Mouse (Mus musculus): ENCODE measurements at regions not wholly inside any gene's neighbourhood (a gene's known extent, or its start where the extent isn't known, plus 50 kb on each side); places are given as distances from the start of the nearest gene placed in this dataset.
A peak's percentile ranks its signal among the peaks of the same experiment; 100 is the strongest.

GRCm38 (mm10) chr4:142956832-142957429 lies 255.9 kb downstream of the Prdm2 start:
- DNase-seq: no peak

GRCm38 (mm10) chr4:142956376-142956775 lies 256.4 kb downstream of the Prdm2 start:
- no peak for DNase-seq

- DNase-seq: no peak
These were observed 259.1 kb downstream of the Prdm2 start for GRCm38 (mm10) chr4:142953724-142954123.

- no peak for DNase-seq
These were observed 259.9 kb downstream of the Prdm2 start for GRCm38 (mm10) chr4:142952879-142953278.

- DNase-seq: no peak
These were observed 265.1 kb downstream of the Prdm2 start for GRCm38 (mm10) chr4:142947673-142948072.

- no peak for DNase-seq
These were observed 279.2 kb downstream of the Prdm2 start for GRCm38 (mm10) chr4:142933627-142934026.

GRCm38 (mm10) chr4:142929245-142929644 lies 283.6 kb downstream of the Prdm2 start:
- DNase-seq: no peak

- DNase-seq: no peak
These were observed 285.3 kb downstream of the Prdm2 start for GRCm38 (mm10) chr4:142927328-142928108.

GRCm38 (mm10) chr4:142925111-142925510 lies 287.7 kb downstream of the Prdm2 start:
- DNase-seq: peak; percentile 46 to 54

GRCm38 (mm10) chr4:142909355-142909947 lies 303.3 kb downstream of the Prdm2 start:
- no peak for DNase-seq

- no peak for DNase-seq
These were observed 304.0 kb downstream of the Prdm2 start for GRCm38 (mm10) chr4:142908782-142909181.

GRCm38 (mm10) chr4:142903356-142904032 lies 309.3 kb downstream of the Prdm2 start:
- peak in 1 of 2 experiments; percentile 24 for DNase-seq

- DNase-seq: no peak
These were observed 312.0 kb downstream of the Prdm2 start for GRCm38 (mm10) chr4:142900792-142901191.

- no peak for DNase-seq
These were observed 313.8 kb downstream of the Prdm2 start for GRCm38 (mm10) chr4:142898994-142899393.

GRCm38 (mm10) chr4:142890711-142891110 lies 322.1 kb downstream of the Prdm2 start:
- no peak for DNase-seq

- no peak for DNase-seq
These were observed 323.9 kb downstream of the Prdm2 start for GRCm38 (mm10) chr4:142888891-142889290.

- DNase-seq: peak in 1 of 2 experiments; percentile 11
These were observed 324.9 kb downstream of the Prdm2 start for GRCm38 (mm10) chr4:142887876-142888275.

GRCm38 (mm10) chr4:142880323-142880759 lies 332.5 kb downstream of the Prdm2 start:
- DNase-seq: peak; percentile 65 to 86

- DNase-seq: no peak
These were observed 336.6 kb downstream of the Prdm2 start for GRCm38 (mm10) chr4:142876151-142876550.

- DNase-seq: no peak
These were observed 337.7 kb downstream of the Prdm2 start for GRCm38 (mm10) chr4:142875105-142875504.

- no peak for DNase-seq
These were observed 346.5 kb downstream of the Prdm2 start for GRCm38 (mm10) chr4:142866341-142866740.

GRCm38 (mm10) chr4:142865593-142865992 lies 347.2 kb downstream of the Prdm2 start:
- DNase-seq: no peak

- peak; percentile 25 to 54 for DNase-seq
These were observed 348.9 kb downstream of the Prdm2 start for GRCm38 (mm10) chr4:142863939-142864338.
